Mouse (Mus musculus) midbrain, postnatal 0 days (tissue): ENCODE measurements at regions not wholly inside any gene's neighbourhood (a gene's known extent, or its start where the extent isn't known, plus 50 kb on each side); places are given as distances from the start of the nearest gene placed in this dataset.
A peak's percentile ranks its signal among the peaks of the same experiment; 100 is the strongest.

Source experiments
- ATAC-seq: fragments of 200-750 bp; cut with Nextera tagmentation; 2 replicates; pipeline ENCODE4 v1.8.0; 2017; ENCODE audit warnings: moderate number of reproducible peaks, mild to moderate bottlenecking, moderate TSS enrichment, moderate library complexity; ENCODE audit not compliant: low FRiP score
- DNase-seq: peaks from one replicate; pipeline ENCODE4 v3.0.0-alpha.2; 2015; ENCODE audit warnings: low spot score
- H3K27ac ChIP-seq: fragments of 300-500 bp; sonication (generic); 2 replicates; pipeline ENCODE4 v1.5.1; 2014; ENCODE audit warnings: low read depth, mild to moderate bottlenecking, low read length, mixed read lengths
- H3K27me3 ChIP-seq: fragments of 300-500 bp; sonication (generic); 2 replicates; pipeline ENCODE4 v1.6.1; 2014; ENCODE audit warnings: low read length, control low read depth, mixed read lengths; ENCODE audit not compliant: insufficient read depth
- H3K36me3 ChIP-seq: fragments of 300-500 bp; sonication (generic); 2 replicates; pipeline ENCODE4 v1.6.1; 2014; ENCODE audit warnings: low read length, control low read depth, mixed read lengths; ENCODE audit not compliant: insufficient read depth
- H3K4me1 ChIP-seq: fragments of 300-500 bp; sonication (generic); 2 replicates; pipeline ENCODE4 v1.6.1; 2014; ENCODE audit warnings: mild to moderate bottlenecking, control low read depth, antibody characterized with exemption, low read length, mixed read lengths; ENCODE audit not compliant: insufficient read depth
- H3K4me2 ChIP-seq: fragments of 300-500 bp; sonication (generic); 2 replicates; pipeline ENCODE4 v1.6.1; 2014; ENCODE audit warnings: low read depth, mild to moderate bottlenecking, low read length, mixed read lengths; ENCODE audit not compliant: poor library complexity, severe bottlenecking
- H3K4me3 ChIP-seq: fragments of 300-500 bp; sonication (generic); 2 replicates; pipeline ENCODE4 v1.5.1; 2014; ENCODE audit warnings: low read depth, mild to moderate bottlenecking, low read length, moderate library complexity
- H3K9ac ChIP-seq: fragments of 300-500 bp; sonication (generic); replicated peaks from 2 replicates; pipeline ENCODE4 v1.6.1; 2014; ENCODE audit warnings: mild to moderate bottlenecking, low read length, moderate library complexity, mixed read lengths; ENCODE audit not compliant: poor library complexity, severe bottlenecking
- H3K9me3 ChIP-seq: fragments of 300-500 bp; sonication (generic); 2 replicates; pipeline ENCODE4 v1.6.1; 2016; ENCODE audit warnings: low read length, control low read depth
- CTCF ChIP-seq: IDR thresholded peaks from 2 replicates; pipeline ENCODE4 v1.5.1; 2016; ENCODE audit warnings: antibody characterized with exemption, mild to moderate bottlenecking
- WGBS: fragments of 180-500 bp; shearing (Covaris S2); extraction: QIAGEN DNeasy Blood & Tissue Kit; methylation state at CpG from one replicate; pipeline ENCODE4 v1.1.7; 2014; 5-methylcytosine and 5-hydroxymethylcytosine counted together

GRCm38 (mm10) chr8:80290311-80290710, 203.3 kb upstream of the Gypa start:
- no peaks in the 10 kb centered on the region for H3K27me3 ChIP-seq
- H3K9me3 ChIP-seq: no peaks in the 10 kb centered on the region
- H3K9ac ChIP-seq: no peak overlapping the region
- no peak overlapping the region for H3K4me2 ChIP-seq
- H3K4me3 ChIP-seq: no peak overlapping the region
- no peak overlapping the region for H3K27ac ChIP-seq
- H3K4me1 ChIP-seq: no peaks in the 10 kb centered on the region
- 63% methylated on average over 1 of the region's 1 CpGs for WGBS
- H3K36me3 ChIP-seq: no peaks in the 10 kb centered on the region
- TF ChIP-seq CTCF: no peak
- ATAC-seq (no peak), DNase-seq (no peak)

DNA sequence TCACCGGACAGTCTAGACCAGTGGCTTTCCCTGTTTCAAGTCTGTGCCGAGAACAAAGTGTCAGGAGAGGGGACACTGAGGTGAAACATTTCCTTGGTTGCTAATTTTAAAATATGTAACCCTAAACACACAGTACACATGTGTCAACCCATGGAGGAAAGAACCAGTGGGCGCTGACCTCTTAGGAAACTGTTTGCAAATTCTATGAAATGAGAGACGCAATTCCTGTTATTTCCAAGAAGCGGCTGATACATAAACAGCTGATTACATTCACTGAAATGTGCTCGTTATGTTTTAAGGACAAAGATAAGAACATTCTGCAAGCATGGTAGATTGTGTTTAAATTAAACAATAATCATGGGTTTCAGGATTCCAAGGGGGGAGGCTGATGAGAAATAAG, 204.3 kb upstream of the Gypa start:
- no peaks in the 10 kb centered on the region for H3K27me3 ChIP-seq
- H3K4me1 ChIP-seq: no peaks in the 10 kb centered on the region
- no peaks in the 10 kb centered on the region for H3K36me3 ChIP-seq
- H3K4me3 ChIP-seq: no peak overlapping the region
- H3K4me2 ChIP-seq: no peak overlapping the region
- DNase-seq (no peak), ATAC-seq (no peak)
- no peak overlapping the region for H3K27ac ChIP-seq
- H3K9me3 ChIP-seq: no peaks in the 10 kb centered on the region
- no peak for TF ChIP-seq CTCF
- 87% methylated on average over 6 of the region's 6 CpGs for WGBS
- H3K9ac ChIP-seq: no peak overlapping the region

- Histone ChIP-seq H3K4me1 (no peaks in the 10 kb centered on the region), H3K27me3 (no peaks in the 10 kb centered on the region), H3K4me3 (no peak overlapping the region), H3K4me2 (no peak overlapping the region), H3K27ac (no peak overlapping the region), H3K36me3 (no peaks in the 10 kb centered on the region), H3K9ac (no peak overlapping the region), H3K9me3 (no peaks in the 10 kb centered on the region)
- 74% methylated on average over 7 of the region's 7 CpGs for WGBS
- no peak for DNase-seq
- ATAC-seq: no peak
- no peak for TF ChIP-seq CTCF
Observed at GRCm38 (mm10) chr8:80268910-80269460, 211.2 kb upstream of the Hhip start.

- WGBS: 95% methylated on average over 2 of the region's 2 CpGs
- ATAC-seq: no peak
Observed at GRCm38 (mm10) chr8:80264915-80265314, 207.1 kb upstream of the Hhip start.

DNA sequence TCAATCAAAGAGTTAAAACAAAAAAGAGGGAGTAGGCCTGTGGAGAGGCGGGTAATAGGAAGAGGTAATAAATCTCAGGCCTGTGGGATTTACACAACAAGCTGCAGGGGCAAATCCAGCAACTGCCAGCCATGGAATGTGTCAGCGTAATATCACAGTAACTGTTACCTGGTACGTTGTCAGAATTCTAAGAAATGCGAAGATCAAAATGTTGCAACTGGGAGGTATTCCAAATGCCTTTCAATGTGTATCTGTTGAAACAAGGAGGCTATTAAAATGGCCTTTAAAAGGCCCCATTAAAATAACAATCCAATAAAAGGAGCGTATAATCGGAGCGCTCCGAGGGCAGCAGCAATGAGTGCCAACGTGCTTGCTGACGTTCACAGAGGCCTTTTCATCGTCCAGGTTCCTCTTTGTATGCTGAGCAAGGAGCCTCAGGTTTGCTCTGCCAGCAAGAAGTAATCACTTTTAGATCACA, 205.7 kb upstream of the Hhip start:
- H3K4me2 ChIP-seq: no peak overlapping the region
- no peak for TF ChIP-seq CTCF
- no peak for ATAC-seq
- H3K4me3 ChIP-seq: no peak overlapping the region
- H3K36me3 ChIP-seq: no peaks in the 10 kb centered on the region
- H3K27me3 ChIP-seq: no peaks in the 10 kb centered on the region
- no peak overlapping the region for H3K27ac ChIP-seq
- no peaks in the 10 kb centered on the region for H3K9me3 ChIP-seq
- 31% methylated on average over 11 of the region's 11 CpGs for WGBS
- no peak overlapping the region for H3K9ac ChIP-seq
- DNase-seq: peak; percentile 32
- H3K4me1 ChIP-seq: no peaks in the 10 kb centered on the region

More at GRCm38 (mm10) chr8:80264915-80265314, 207.1 kb upstream of the Hhip start:
- Histone ChIP-seq H3K9me3 (no peaks in the 10 kb centered on the region), H3K4me3 (no peak overlapping the region), H3K4me2 (no peak overlapping the region), H3K4me1 (no peaks in the 10 kb centered on the region), H3K27me3 (no peaks in the 10 kb centered on the region), H3K9ac (no peak overlapping the region), H3K27ac (no peak overlapping the region), H3K36me3 (no peaks in the 10 kb centered on the region)
- no peak for DNase-seq
- TF ChIP-seq CTCF: no peak

GRCm38 (mm10) chr8:80262911-80263310, 205.1 kb upstream of the Hhip start:
- Histone ChIP-seq H3K4me1 (no peaks in the 10 kb centered on the region), H3K36me3 (no peaks in the 10 kb centered on the region), H3K4me2 (no peak overlapping the region), H3K9me3 (no peaks in the 10 kb centered on the region), H3K4me3 (no peak overlapping the region), H3K27ac (no peak overlapping the region), H3K27me3 (no peaks in the 10 kb centered on the region), H3K9ac (no peak overlapping the region)
- ATAC-seq (no peak), DNase-seq (no peak)
- TF ChIP-seq CTCF: no peak
- 88% methylated on average over 3 of the region's 3 CpGs for WGBS
